Mouse (Mus musculus) liver, embryonic 11.5 days (tissue): ENCODE data around the gene Hist2h3b. TPM values are rescaled to one million over a fixed set of nuclear protein-coding genes. Genes with fewer than 3 reads are reported as not detected.
A peak's percentile ranks its signal among the peaks of the same experiment; 100 is the strongest.
"Not testable (repeated sequence)": the region's sequence is repeated elsewhere in the genome, so short reads cannot be mapped to it uniquely, and the experiment has no call there.

Experiments used
- ATAC-seq: fragments of 200-750 bp; cut with Nextera tagmentation; replicated peaks from 2 replicates; pipeline ENCODE4 v1.8.0; 2017; ENCODE audit warnings: moderate number of reproducible peaks, mild to moderate bottlenecking, moderate TSS enrichment, moderate library complexity; ENCODE audit not compliant: low FRiP score
- DNase-seq: peaks from one replicate; pipeline ENCODE4 v3.0.0-alpha.2; 2017; ENCODE audit warnings: low spot score
- H3K27ac ChIP-seq: fragments of 300-500 bp; sonication (generic); 2 replicates; pipeline ENCODE4 v1.5.1; 2014; ENCODE audit warnings: mild to moderate bottlenecking, low read depth, low read length, control low read depth
- H3K27me3 ChIP-seq: fragments of 300-500 bp; sonication (generic); replicated peaks from 2 replicates; pipeline ENCODE4 v1.6.1; 2014; ENCODE audit warnings: low read length, mixed read lengths; ENCODE audit not compliant: control insufficient read depth, insufficient read depth
- H3K36me3 ChIP-seq: fragments of 300-500 bp; sonication (generic); 2 replicates; pipeline ENCODE4 v1.6.1; 2014; ENCODE audit warnings: mild to moderate bottlenecking, low read length, moderate library complexity, mixed read lengths; ENCODE audit not compliant: control insufficient read depth, insufficient read depth
- H3K4me1 ChIP-seq: fragments of 300-500 bp; sonication (generic); replicated peaks from 2 replicates; pipeline ENCODE4 v1.6.1; 2014; ENCODE audit warnings: low read length, mixed read lengths; ENCODE audit not compliant: control insufficient read depth, insufficient read depth
- H3K4me2 ChIP-seq: fragments of 300-500 bp; sonication (generic); 2 replicates; pipeline ENCODE4 v1.6.1; 2014; ENCODE audit warnings: mild to moderate bottlenecking, control low read depth, moderate library complexity
- H3K4me3 ChIP-seq: fragments of 300-500 bp; sonication (generic); 2 replicates; pipeline ENCODE4 v1.5.1; 2014; ENCODE audit warnings: low read depth, low read length, control low read depth
- H3K9ac ChIP-seq: fragments of 300-500 bp; sonication (generic); 2 replicates; pipeline ENCODE4 v1.6.1; 2014; ENCODE audit warnings: low read depth, low read length, control low read depth
- H3K9me3 ChIP-seq: fragments of 300-500 bp; sonication (generic); 2 replicates; pipeline ENCODE4 v1.6.1; 2016; ENCODE audit warnings: low read length, inconsistent platforms, mixed read lengths; ENCODE audit not compliant: control insufficient read depth
- WGBS: fragments of 180-500 bp; shearing (Covaris S2); extraction: QIAGEN DNeasy Blood & Tissue Kit; methylation state at CpG from one replicate; pipeline ENCODE4 v1.1.7; 2014; 5-methylcytosine and 5-hydroxymethylcytosine counted together
- polyA plus RNA-seq: library from polyadenylated mRNA; unstranded; fragments of >200 nt; fragmentation: Nextera tagmentation; extraction: Ambion mirVana; gene quantifications from 2 replicates; pipeline ENCODE4 v1.2.1, GENCODE M21; 2014

Gene Hist2h3b
- polyA plus RNA-seq, 1 experiment from 2014 or later = 60.2 TPM

DNA sequence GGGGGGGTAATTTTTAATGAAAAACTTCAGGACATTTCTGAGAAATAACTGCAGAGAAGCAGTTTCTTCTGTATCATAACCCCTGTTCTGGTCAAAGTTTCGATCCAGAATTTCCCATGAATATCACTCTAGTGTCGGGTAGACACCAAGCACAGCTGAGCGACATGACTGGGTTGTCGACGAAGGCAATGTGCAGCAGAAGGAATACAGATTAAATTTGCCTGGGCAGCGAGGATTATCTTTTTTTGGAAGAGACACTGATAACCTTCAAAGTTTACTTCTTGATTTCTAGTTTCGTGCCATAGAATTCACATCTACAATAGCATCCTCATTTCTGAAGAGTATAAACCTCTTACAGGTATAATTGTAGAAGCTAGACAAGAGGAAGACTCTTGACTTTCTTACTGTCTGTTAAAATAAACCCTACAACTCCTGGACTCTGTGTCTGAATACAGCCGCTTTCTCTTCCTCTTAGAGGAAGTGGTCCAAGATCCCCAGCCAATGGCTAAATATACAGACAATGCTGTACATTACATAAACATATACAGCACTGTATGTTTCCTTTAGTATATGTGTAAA, 2.2 kb upstream of the Hist2h3b start:
- WGBS = 63% methylated on average over 8 of the region's 8 CpGs
- ATAC-seq = no peak
- DNase-seq = no peak
- H3K27me3 ChIP-seq = no peaks in the 10 kb centered on the region
- no peaks in the 10 kb centered on the region for H3K9me3 ChIP-seq
- H3K4me1 ChIP-seq = peaks cover 21% of the 10 kb centered on the region
- H3K9ac ChIP-seq = peak overlapping the region; percentile 55; the same call in 1 of the 2 replicates
- H3K4me2 ChIP-seq = no peak overlapping the region
- H3K4me3 ChIP-seq = no peak overlapping the region
- H3K27ac ChIP-seq = peak overlapping the region; percentile 74
- no peaks in the 10 kb centered on the region for H3K36me3 ChIP-seq

DNA sequence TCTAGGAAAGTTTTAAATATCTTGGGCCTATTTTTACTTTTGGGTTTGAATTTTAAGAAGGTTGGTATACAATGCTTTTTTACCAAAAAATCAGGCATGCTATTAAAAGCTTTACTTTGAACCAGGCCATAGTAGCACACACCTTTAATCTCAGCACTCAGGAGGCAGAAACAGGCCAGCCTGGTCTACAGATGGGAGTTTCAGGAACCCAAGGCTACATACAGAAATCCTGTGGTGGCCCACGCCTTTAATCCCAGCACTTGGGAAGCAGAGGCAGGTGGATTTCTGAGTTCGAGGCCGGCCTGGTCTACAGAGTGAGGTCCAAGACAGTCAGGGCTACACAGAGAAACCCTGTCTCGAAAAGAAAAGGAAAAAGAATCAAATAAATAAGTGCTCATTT, 913 bp upstream of the Hist2h3b start:
- Histone ChIP-seq H3K36me3 (no peaks in the 10 kb centered on the region), H3K4me2 (no peak overlapping the region), H3K4me1 (peaks cover 16% of the 10 kb centered on the region), H3K27me3 (no peaks in the 10 kb centered on the region), H3K27ac (peak overlapping the region; percentile 93), H3K9me3 (no peaks in the 10 kb centered on the region), H3K9ac (peak overlapping the region; percentile 66), H3K4me3 (no peak overlapping the region)
- DNase-seq = no peak
- WGBS = 82% methylated on average over 4 of the region's 4 CpGs
- ATAC-seq = no peak

DNA sequence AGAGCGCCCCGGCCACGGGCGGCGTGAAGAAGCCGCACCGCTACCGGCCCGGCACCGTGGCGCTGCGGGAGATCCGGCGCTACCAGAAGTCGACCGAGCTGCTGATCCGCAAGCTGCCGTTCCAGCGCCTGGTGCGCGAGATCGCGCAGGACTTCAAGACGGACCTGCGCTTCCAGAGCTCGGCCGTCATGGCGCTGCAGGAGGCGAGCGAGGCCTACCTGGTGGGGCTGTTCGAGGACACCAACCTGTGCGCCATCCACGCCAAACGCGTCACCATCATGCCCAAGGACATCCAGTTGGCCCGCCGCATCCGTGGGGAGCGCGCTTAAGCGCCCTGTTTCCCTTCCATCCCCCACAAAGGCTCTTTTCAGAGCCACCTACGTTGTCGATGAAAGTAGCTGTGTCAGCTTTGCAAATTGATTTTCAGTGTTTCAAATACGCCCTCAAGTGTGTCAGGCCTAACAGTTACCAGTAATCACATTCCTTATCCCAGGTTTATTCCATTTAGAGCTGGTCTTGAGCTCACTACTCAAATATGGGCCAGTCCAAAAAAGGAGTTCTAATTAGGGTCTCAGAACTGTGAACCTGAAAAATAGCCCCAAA, 423 bp downstream of the Hist2h3b start:
- peak overlapping the region; percentile 88 for H3K9ac ChIP-seq
- peak; percentile 46 for ATAC-seq
- H3K4me2 ChIP-seq = peak overlapping the region; percentile 82
- peak overlapping the region; percentile 100 for H3K27ac ChIP-seq
- H3K27me3 ChIP-seq, H3K9me3 ChIP-seq, H3K36me3 ChIP-seq, DNase-seq: not testable (repeated sequence)
- H3K4me3 ChIP-seq = peak overlapping the region; percentile 53
- WGBS = under 1% methylated on average over 12 of the region's 44 CpGs
- peaks cover 16% of the 10 kb centered on the region for H3K4me1 ChIP-seq

DNA sequence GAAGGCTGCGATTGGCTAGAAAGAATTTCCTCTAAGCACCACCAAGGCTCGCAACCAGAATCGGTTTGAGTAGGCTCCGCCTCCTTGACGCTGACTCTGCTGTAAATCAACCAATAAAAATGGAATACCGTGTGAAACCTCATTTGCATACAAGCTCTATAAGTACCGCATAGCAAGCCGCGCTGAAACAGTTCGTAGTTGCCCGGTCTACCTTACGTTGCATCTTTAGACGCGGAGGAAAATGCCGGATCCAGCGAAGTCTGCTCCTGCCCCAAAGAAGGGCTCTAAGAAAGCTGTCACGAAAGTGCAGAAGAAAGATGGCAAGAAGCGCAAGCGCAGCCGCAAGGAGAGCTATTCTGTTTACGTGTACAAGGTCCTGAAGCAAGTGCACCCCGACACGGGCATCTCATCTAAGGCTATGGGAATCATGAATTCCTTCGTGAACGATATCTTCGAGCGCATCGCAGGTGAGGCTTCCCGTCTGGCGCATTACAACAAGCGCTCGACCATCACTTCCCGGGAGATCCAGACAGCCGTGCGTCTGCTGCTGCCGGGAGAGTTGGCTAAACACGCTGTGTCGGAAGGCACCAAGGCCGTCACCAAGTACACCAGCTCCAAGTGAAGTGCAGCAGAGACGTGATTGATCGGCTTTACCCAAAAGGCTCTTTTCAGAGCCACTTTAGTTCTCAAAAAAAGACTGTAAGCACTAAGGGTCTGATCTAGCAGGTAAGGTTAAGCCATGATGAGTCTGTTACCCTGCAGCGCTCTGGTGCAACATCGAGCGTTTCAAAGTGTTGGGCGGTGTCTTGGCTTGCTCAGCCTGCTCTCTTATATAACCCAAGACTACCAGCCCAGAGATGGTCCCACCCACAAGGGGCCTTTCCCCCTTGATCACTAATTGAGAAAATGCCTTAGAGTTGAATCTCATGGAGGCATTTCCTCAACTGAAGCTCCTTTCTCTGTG, 1.3 kb downstream of the Hist2h3b start, which contains the start of gene Hist2h2bb:
Hist2h2bb (plus strand) TSS at position 242 of the 964 bp plus-strand sequence.
- peaks cover 10% of the 10 kb centered on the region for H3K4me1 ChIP-seq
- H3K4me2 ChIP-seq = peak within 1 kb of the TSS; percentile 82
- DNase-seq (peak; percentile 88), ATAC-seq (peak; percentile 92)
- H3K27ac ChIP-seq = peak within 1 kb of the TSS; percentile 100
- peak within 1 kb of the TSS; percentile 53 for H3K4me3 ChIP-seq
- H3K27me3 ChIP-seq = no peaks in the 10 kb centered on the region
- H3K36me3 ChIP-seq = no peaks in the 10 kb centered on the region
- H3K9me3 ChIP-seq = no peaks in the 10 kb centered on the region
- peak within 1 kb of the TSS; percentile 88 for H3K9ac ChIP-seq
- under 1% methylated on average over 45 of the region's 45 CpGs for WGBS

DNA sequence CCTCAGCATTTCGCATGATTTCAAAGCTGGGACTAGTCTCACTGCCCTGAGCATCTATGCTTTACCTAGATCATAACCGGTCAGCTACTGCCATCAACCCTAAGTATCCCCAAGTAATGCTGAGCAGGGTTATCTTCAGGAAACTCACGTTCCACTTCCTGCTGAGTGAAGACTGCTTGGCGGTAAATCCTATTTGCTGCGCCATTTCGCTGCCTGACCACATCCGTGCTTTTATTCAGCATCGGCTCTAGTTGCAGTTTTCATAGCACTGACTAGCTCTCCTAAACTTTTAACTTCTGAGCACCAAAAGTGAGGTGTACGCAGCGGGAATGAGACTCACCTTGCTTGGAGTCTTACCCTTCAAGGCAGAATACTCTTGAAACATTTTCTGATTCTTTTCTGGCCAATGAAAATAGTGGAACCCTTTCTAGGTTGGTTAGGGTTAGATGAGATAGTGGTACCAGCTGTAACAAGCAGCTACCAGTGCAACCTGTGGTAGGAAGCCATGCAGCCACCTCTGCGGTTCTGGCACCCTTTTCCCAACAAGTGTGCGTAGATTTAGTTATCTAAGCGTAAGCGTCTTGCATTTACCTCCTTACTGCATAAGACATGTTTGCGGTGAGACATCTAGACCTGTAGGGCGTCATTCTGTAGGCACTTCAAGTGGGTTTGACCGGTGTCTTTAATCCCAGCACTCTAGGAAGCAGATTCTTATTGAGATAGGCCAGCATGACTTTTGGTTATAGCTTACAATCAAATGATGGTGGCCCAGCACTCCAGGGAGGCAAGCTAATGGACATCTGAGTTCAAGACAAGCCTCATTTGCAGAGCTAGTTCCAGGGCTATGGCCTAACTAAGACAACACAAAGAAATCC, 5.4 kb downstream of the Hist2h3b start:
- Histone ChIP-seq H3K36me3 (no peaks in the 10 kb centered on the region), H3K4me3 (no peak overlapping the region), H3K27ac (no peak overlapping the region), H3K9ac (no peak overlapping the region), H3K4me1 (peaks cover 13% of the 10 kb centered on the region), H3K27me3 (no peaks in the 10 kb centered on the region), H3K4me2 (peak overlapping the region; percentile 19; the same call in 1 of the 2 replicates), H3K9me3 (no peaks in the 10 kb centered on the region)
- WGBS = 65% methylated on average over 17 of the region's 17 CpGs
- no peak for ATAC-seq
- DNase-seq = no peak

DNA sequence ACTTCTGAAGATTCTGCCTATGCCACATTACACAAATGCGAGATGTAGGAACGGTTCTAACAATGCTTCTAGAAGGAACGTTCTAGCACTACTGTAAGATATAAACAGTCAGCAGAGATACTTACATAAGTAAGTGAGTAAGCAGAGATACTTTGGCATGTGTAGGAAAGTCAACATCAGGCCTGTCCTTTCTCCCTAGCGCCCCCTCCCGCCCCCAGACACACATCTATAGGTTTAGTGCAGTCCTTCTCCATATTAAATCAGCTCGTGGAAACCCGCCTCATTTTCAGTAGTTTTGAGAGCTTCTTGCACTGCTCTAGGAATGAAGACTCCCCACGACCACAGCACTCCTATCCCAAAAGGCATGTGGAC, 9.0 kb downstream of the Hist2h3b start:
- 15% methylated on average over 8 of the region's 8 CpGs for WGBS
- peak overlapping the region; percentile 74 for H3K27ac ChIP-seq
- peak overlapping the region; percentile 58 for H3K4me3 ChIP-seq
- peak overlapping the region; percentile 94 for H3K4me2 ChIP-seq
- ATAC-seq (peak; percentile 78), DNase-seq (no peak)
- no peaks in the 10 kb centered on the region for H3K9me3 ChIP-seq
- H3K27me3 ChIP-seq = no peaks in the 10 kb centered on the region
- no peaks in the 10 kb centered on the region for H3K36me3 ChIP-seq
- peak overlapping the region; percentile 72 for H3K9ac ChIP-seq
- H3K4me1 ChIP-seq = peaks cover 9% of the 10 kb centered on the region

DNA sequence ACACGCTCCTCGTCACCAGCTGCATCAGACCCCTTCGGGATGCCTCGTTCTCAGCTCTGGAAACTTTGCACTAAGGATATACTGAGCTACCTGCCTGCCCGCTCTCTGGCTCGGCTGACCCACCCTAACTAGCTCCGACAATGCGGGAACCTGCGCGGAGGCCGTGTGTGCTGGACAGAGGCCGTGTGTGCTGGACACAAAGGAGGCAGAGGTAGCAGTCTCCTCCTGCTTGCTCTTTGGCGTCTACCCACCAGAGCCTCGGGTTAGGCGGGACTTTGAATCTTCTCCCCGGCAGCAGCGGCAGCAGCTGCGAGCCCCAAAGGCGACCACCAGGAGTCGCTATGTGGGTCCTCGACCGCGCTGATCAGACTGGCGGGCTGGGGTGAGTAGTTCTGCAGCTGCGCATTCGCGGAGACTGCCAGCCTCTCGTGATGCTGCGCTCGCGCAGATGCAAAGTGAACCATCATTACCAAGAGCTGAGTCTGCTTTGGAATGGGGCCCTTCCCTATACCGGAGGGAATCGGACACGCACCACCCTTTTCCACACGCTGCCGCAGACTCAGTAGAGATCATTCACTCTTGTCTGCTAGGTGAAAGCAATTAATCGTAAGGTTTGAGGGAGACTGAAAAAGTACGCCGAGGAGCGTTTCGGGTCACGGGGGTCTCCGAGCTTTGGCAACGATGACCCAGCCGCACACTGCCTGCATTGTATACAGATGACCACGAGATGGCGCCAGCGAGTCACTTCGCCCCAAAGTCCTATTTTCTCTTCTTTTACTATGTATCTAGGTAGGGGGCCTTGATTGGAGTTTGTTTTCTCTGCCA, 9.6 kb downstream of the Hist2h3b start:
- Histone ChIP-seq H3K27me3 (no peaks in the 10 kb centered on the region), H3K9me3 (no peaks in the 10 kb centered on the region), H3K4me2 (peak overlapping the region; percentile 94), H3K4me3 (peak overlapping the region; percentile 58), H3K27ac (peak overlapping the region; percentile 74), H3K9ac (peak overlapping the region; percentile 72), H3K4me1 (peaks cover 9% of the 10 kb centered on the region), H3K36me3 (no peaks in the 10 kb centered on the region)
- under 1% methylated on average over 49 of the region's 49 CpGs for WGBS
- DNase-seq (peak; percentile 92), ATAC-seq (peak; percentile 91)
